Mouse (Mus musculus): ENCODE data around the gene Pank1. TPM values are rescaled to one million over a fixed set of nuclear protein-coding genes. Genes with fewer than 3 reads are reported as not detected.

Gene Pank1
- polyA plus RNA-seq, 1 experiment from 2014 or later: 3.0 TPM

- no peak for DNase-seq (ENCODE audit: low spot score)
Observed at GRCm38 (mm10) chr19:34827444-34827843, 51.8 kb downstream of the Pank1 start.

GRCm38 (mm10) chr19:34825946-34826655 lies 53.2 kb downstream of the Pank1 start:
- DNase-seq (ENCODE audit: low spot score): peak; percentile 46

- no peak for DNase-seq (ENCODE audit: low spot score)
Observed at GRCm38 (mm10) chr19:34819577-34820170, 59.6 kb downstream of the Pank1 start.

GRCm38 (mm10) chr19:34815371-34815770 lies 63.9 kb downstream of the Pank1 start:
- no peak for DNase-seq (ENCODE audit: low spot score)

GRCm38 (mm10) chr19:34814696-34815095 lies 64.6 kb downstream of the Pank1 start:
- no peak for DNase-seq (ENCODE audit: low spot score)

- DNase-seq (ENCODE audit: low spot score): no peak
Observed at GRCm38 (mm10) chr19:34813961-34814360, 65.3 kb downstream of the Pank1 start.

GRCm38 (mm10) chr19:34813533-34813932 lies 65.7 kb downstream of the Pank1 start:
- no peak for DNase-seq (ENCODE audit: low spot score)

- no peak for DNase-seq (ENCODE audit: low spot score)
Observed at GRCm38 (mm10) chr19:34812711-34813110, 66.5 kb downstream of the Pank1 start.

GRCm38 (mm10) chr19:34807173-34807572 lies 72.1 kb downstream of the Pank1 start:
- no peak for DNase-seq (ENCODE audit: low spot score)

GRCm38 (mm10) chr19:34805071-34805470 lies 74.2 kb downstream of the Pank1 start:
- DNase-seq (ENCODE audit: low spot score): no peak

GRCm38 (mm10) chr19:34804531-34804930 lies 74.7 kb downstream of the Pank1 start:
- no peak for DNase-seq (ENCODE audit: low spot score)

- DNase-seq (ENCODE audit: low spot score): no peak
Observed at GRCm38 (mm10) chr19:34803396-34803795, 75.9 kb downstream of the Pank1 start.

GRCm38 (mm10) chr19:34799644-34800267 lies 79.5 kb downstream of the Pank1 start:
- no peak for DNase-seq (ENCODE audit: low spot score)

GRCm38 (mm10) chr19:34796396-34796795 lies 82.9 kb downstream of the Pank1 start:
- no peak for DNase-seq (ENCODE audit: low spot score)

- no peak for DNase-seq (ENCODE audit: low spot score)
Observed at GRCm38 (mm10) chr19:34782491-34782890, 96.8 kb downstream of the Pank1 start.

GRCm38 (mm10) chr19:34778993-34779392 lies 100.3 kb downstream of the Pank1 start:
- no peak for DNase-seq (ENCODE audit: low spot score)

- no peak for DNase-seq (ENCODE audit: low spot score)
Observed at GRCm38 (mm10) chr19:34778098-34778497, 101.2 kb downstream of the Pank1 start.

GRCm38 (mm10) chr19:34772775-34773174 lies 106.5 kb downstream of the Pank1 start:
- peak; percentile 49 for DNase-seq (ENCODE audit: low spot score)

- no peak for DNase-seq (ENCODE audit: low spot score)
Observed at GRCm38 (mm10) chr19:34770764-34771163, 108.5 kb downstream of the Pank1 start.

GRCm38 (mm10) chr19:34758754-34759153 lies 120.5 kb downstream of the Pank1 start:
- DNase-seq (ENCODE audit: low spot score): no peak

Measured in thymus, postnatal 0 days (tissue).